Mouse (Mus musculus) embryonic stem cell, embryonic (primary cell): ENCODE results near the gene Tfap2b.

Experiments used
- CTCF ChIA-PET, 4 experiments: fragments of 300-600 bp in 2 of 4; fragments of 350-600 bp in 2 of 4; sonication (Branson Sonifier 250); formaldehyde crosslinking; loops; one replicate each; lab custom pipeline; 2022; ENCODE audit warnings: inconsistent platforms in 2 of 4; lab: Charles Lee
- POLR2A ChIA-PET, 4 experiments: fragments of 300-600 bp in 2 of 4; fragments of 350-600 bp in 2 of 4; sonication (Branson Sonifier 250); formaldehyde crosslinking; loops; one replicate each; lab custom pipeline; 2022; ENCODE audit warnings: antibody characterized with exemption in 4 of 4, inconsistent platforms in 1 of 4; lab: Charles Lee

The Tfap2b gene

GRCm38 (mm10) chr1:19208641-19209358, at the start of gene Tfap2b:
Tfap2b (plus strand) TSS chr1:19208914.
- POLR2A ChIA-PET: no interaction called here
- CTCF ChIA-PET: interaction anchor here in 2 of 4 experiments (0.6 to 2.3 kb wide), 2 partner anchors 26 to 305 kb away, joined by 4 to 8 read pairs; no protein-coding TSS in a partner anchor

- POLR2A ChIA-PET: no interaction called here
- CTCF ChIA-PET: interaction anchor here in 3 of 4 experiments (0.5 to 1.4 kb wide), 10 partner anchors 9 to 1359 kb away, joined by 3 to 10 read pairs (median 4); no protein-coding TSS in a partner anchor
These were observed 29.8 kb upstream of the Tfap2b start for GRCm38 (mm10) chr1:19178742-19179397.

GRCm38 (mm10) chr1:19205649-19206048, 3.1 kb upstream of the Tfap2b start:
- ChIA-PET POLR2A (no interaction called here), CTCF (interaction anchor here in 3 of 4 experiments (0.9 to 1.6 kb wide), 7 partner anchors 28 to 1308 kb away, joined by 3 to 4 read pairs (median 3); no protein-coding TSS in a partner anchor)

- ChIA-PET CTCF (interaction anchor here (0.6 to 1.6 kb wide), 14 partner anchors 9 to 1308 kb away, joined by 3 to 5 read pairs (median 4); no protein-coding TSS in a partner anchor), POLR2A (interaction anchor here in 1 of 4 experiments (0.6 kb wide), 1 partner anchor 627 kb away, joined by 4 read pairs; no protein-coding TSS in a partner anchor)
These were observed 2.5 kb upstream of the Tfap2b start for GRCm38 (mm10) chr1:19206194-19206593.

GRCm38 (mm10) chr1:19207611-19208010, 1.1 kb upstream of the Tfap2b start:
- CTCF ChIA-PET: no interaction called here
- POLR2A ChIA-PET: no interaction called here

- ChIA-PET CTCF (interaction anchor here in 3 of 4 experiments (0.5 to 2.3 kb wide), 5 partner anchors 11 to 1243 kb away, joined by 3 to 8 read pairs (median 4); no protein-coding TSS in a partner anchor), POLR2A (interaction anchor here in 3 of 4 experiments (0.6 to 1.0 kb wide), 3 partner anchors 25 to 1830 kb away, joined by 3 to 7 read pairs (median 3); no protein-coding TSS in a partner anchor)
These were observed 638 bp downstream of the Tfap2b start for GRCm38 (mm10) chr1:19209359-19209745.

- ChIA-PET CTCF (interaction anchor here (0.5 to 2.3 kb wide), 6 partner anchors 10 to 1243 kb away, joined by 3 to 12 read pairs (median 4); no protein-coding TSS in a partner anchor), POLR2A (interaction anchor here in 3 of 4 experiments (0.6 to 1.4 kb wide), 5 partner anchors 14 to 1830 kb away, joined by 3 to 7 read pairs (median 3); no protein-coding TSS in a partner anchor)
These were observed 1.1 kb downstream of the Tfap2b start for GRCm38 (mm10) chr1:19209776-19210175.

- POLR2A ChIA-PET: interaction anchor here in 3 of 4 experiments (0.6 to 1.4 kb wide), 6 partner anchors 13 to 1829 kb away, joined by 3 to 7 read pairs (median 4); no protein-coding TSS in a partner anchor
- CTCF ChIA-PET: interaction anchor here in 3 of 4 experiments (0.6 to 2.3 kb wide), 5 partner anchors 13 to 1242 kb away, joined by 3 to 12 read pairs (median 6); no protein-coding TSS in a partner anchor
These were observed 1.7 kb downstream of the Tfap2b start for GRCm38 (mm10) chr1:19210215-19211032.

- ChIA-PET CTCF (interaction anchor here in 1 of 4 experiments (2.3 kb wide), 1 partner anchor 24 kb away, joined by 8 read pairs; no protein-coding TSS in a partner anchor), POLR2A (interaction anchor here in 1 of 4 experiments (0.7 to 1.4 kb wide), 2 partner anchors 13 to 639 kb away, joined by 4 to 5 read pairs; no protein-coding TSS in a partner anchor)
These were observed 2.3 kb downstream of the Tfap2b start for GRCm38 (mm10) chr1:19211033-19211405.

GRCm38 (mm10) chr1:19211546-19212154, 2.9 kb downstream of the Tfap2b start:
- POLR2A ChIA-PET: interaction anchor here in 1 of 4 experiments (0.7 kb wide), 2 partner anchors 19 to 721 kb away, joined by 3 to 5 read pairs; no protein-coding TSS in a partner anchor

GRCm38 (mm10) chr1:19212691-19213090, 4.0 kb downstream of the Tfap2b start:
- ChIA-PET CTCF (no interaction called here), POLR2A (no interaction called here)

More at GRCm38 (mm10) chr1:19211546-19212154, 2.9 kb downstream of the Tfap2b start:
- CTCF ChIA-PET: no interaction called here

GRCm38 (mm10) chr1:19213171-19213570, 4.5 kb downstream of the Tfap2b start:
- ChIA-PET POLR2A (interaction anchor here in 1 of 4 experiments (0.5 to 0.6 kb wide), 2 partner anchors 100 to 1199 kb away, joined by 3 to 4 read pairs; no protein-coding TSS in a partner anchor), CTCF (no interaction called here)

GRCm38 (mm10) chr1:19213851-19214395, 5.2 kb downstream of the Tfap2b start:
- POLR2A ChIA-PET: interaction anchor here in 1 of 4 experiments (0.5 to 0.6 kb wide), 2 partner anchors 101 to 1198 kb away, joined by 3 to 4 read pairs; no protein-coding TSS in a partner anchor

GRCm38 (mm10) chr1:19217391-19217790, 8.7 kb downstream of the Tfap2b start:
- ChIA-PET CTCF (no interaction called here), POLR2A (interaction anchor here in 1 of 4 experiments (1.0 to 1.3 kb wide), 2 partner anchors 11 to 17 kb away, joined by 3 read pairs; no protein-coding TSS in a partner anchor)

More at GRCm38 (mm10) chr1:19213851-19214395, 5.2 kb downstream of the Tfap2b start:
- CTCF ChIA-PET: no interaction called here

- ChIA-PET POLR2A (interaction anchor here in 1 of 4 experiments (0.7 kb wide), 1 partner anchor 1767 kb away, joined by 3 read pairs; no protein-coding TSS in a partner anchor), CTCF (no interaction called here)
These were observed 9.5 kb downstream of the Tfap2b start for GRCm38 (mm10) chr1:19218221-19218620.

GRCm38 (mm10) chr1:19219381-19219780, 10.7 kb downstream of the Tfap2b start:
- POLR2A ChIA-PET: no interaction called here

GRCm38 (mm10) chr1:19220564-19220963, 11.8 kb downstream of the Tfap2b start:
- ChIA-PET POLR2A (interaction anchor here in 1 of 4 experiments (1.8 kb wide), 1 partner anchor 14 kb away, joined by 6 read pairs; no protein-coding TSS in a partner anchor), CTCF (no interaction called here)

More at GRCm38 (mm10) chr1:19219381-19219780, 10.7 kb downstream of the Tfap2b start:
- CTCF ChIA-PET: no interaction called here
